Mouse (Mus musculus): ENCODE measurements at regions not wholly inside any gene's neighbourhood (a gene's known extent, or its start where the extent isn't known, plus 50 kb on each side); places are given as distances from the start of the nearest gene placed in this dataset.

GRCm38 (mm10) chr16:12924668-12925067, 184.8 kb upstream of the Ercc4 start:
- Histone ChIP-seq H3K4me1 (ENCODE audit: control insufficient read depth, insufficient read depth, low read length) (no peaks in the 10 kb centered on the region), H3K4me3 (replicated peaks; ENCODE audit: control insufficient read depth, low read depth, low read length) (no peak overlapping the region), H3K27ac (ENCODE audit: control insufficient read depth, insufficient read depth, low read depth, low read length, poor library complexity) (no peak overlapping the region)
- TF ChIP-seq CTCF (IDR thresholded peaks at IDR 0.05; ENCODE audit: control insufficient read depth, insufficient read depth, low read length) (no peak), POLR2A (IDR thresholded peaks at IDR 0.05; ENCODE audit: borderline replicate concordance, control insufficient read depth, low read depth, low read length) (no peak)
- 77% methylated on average over 6 of the region's 6 CpGs for WGBS

GRCm38 (mm10) chr16:12925931-12926330, 183.6 kb upstream of the Ercc4 start:
- 83% methylated on average over 9 of the region's 9 CpGs for WGBS
- H3K27ac ChIP-seq (ENCODE audit: control insufficient read depth, insufficient read depth, low read depth, low read length, poor library complexity): no peak overlapping the region
- H3K4me3 ChIP-seq (replicated peaks; ENCODE audit: control insufficient read depth, low read depth, low read length): no peak overlapping the region

GRCm38 (mm10) chr16:12931111-12931510, 178.4 kb upstream of the Ercc4 start:
- H3K27ac ChIP-seq (ENCODE audit: control insufficient read depth, insufficient read depth, low read depth, low read length, poor library complexity): no peak overlapping the region
- no peak overlapping the region for H3K4me3 ChIP-seq (replicated peaks; ENCODE audit: control insufficient read depth, low read depth, low read length)
- WGBS: 82% methylated on average over 6 of the region's 6 CpGs
- TF ChIP-seq POLR2A (IDR thresholded peaks at IDR 0.05; ENCODE audit: borderline replicate concordance, control insufficient read depth, low read depth, low read length) (no peak), CTCF (IDR thresholded peaks at IDR 0.05; ENCODE audit: control insufficient read depth, insufficient read depth, low read length) (no peak)
- H3K4me1 ChIP-seq (ENCODE audit: control insufficient read depth, insufficient read depth, low read length): peaks cover 2% of the 10 kb centered on the region; the same call in 1 of the 2 replicates

More at GRCm38 (mm10) chr16:12925931-12926330, 183.6 kb upstream of the Ercc4 start:
- H3K4me1 ChIP-seq (ENCODE audit: control insufficient read depth, insufficient read depth, low read length): no peaks in the 10 kb centered on the region
- TF ChIP-seq CTCF (IDR thresholded peaks at IDR 0.05; ENCODE audit: control insufficient read depth, insufficient read depth, low read length) (no peak), POLR2A (IDR thresholded peaks at IDR 0.05; ENCODE audit: borderline replicate concordance, control insufficient read depth, low read depth, low read length) (no peak)

GRCm38 (mm10) chr16:12932959-12933358, 176.5 kb upstream of the Ercc4 start:
- Histone ChIP-seq H3K27ac (ENCODE audit: control insufficient read depth, insufficient read depth, low read depth, low read length, poor library complexity) (no peak overlapping the region), H3K4me3 (replicated peaks; ENCODE audit: control insufficient read depth, low read depth, low read length) (no peak overlapping the region), H3K4me1 (ENCODE audit: control insufficient read depth, insufficient read depth, low read length) (peaks cover 2% of the 10 kb centered on the region; the same call in 1 of the 2 replicates)
- TF ChIP-seq POLR2A (IDR thresholded peaks at IDR 0.05; ENCODE audit: borderline replicate concordance, control insufficient read depth, low read depth, low read length) (no peak), CTCF (IDR thresholded peaks at IDR 0.05; ENCODE audit: control insufficient read depth, insufficient read depth, low read length) (no peak)
- 90% methylated on average over 3 of the region's 3 CpGs for WGBS

- Histone ChIP-seq H3K4me1 (ENCODE audit: control insufficient read depth, insufficient read depth, low read length) (peaks cover 2% of the 10 kb centered on the region; the same call in 1 of the 2 replicates), H3K4me3 (replicated peaks; ENCODE audit: control insufficient read depth, low read depth, low read length) (no peak overlapping the region), H3K27ac (ENCODE audit: control insufficient read depth, insufficient read depth, low read depth, low read length, poor library complexity) (no peak overlapping the region)
- WGBS: 14% methylated on average over 7 of the region's 7 CpGs
- TF ChIP-seq POLR2A (IDR thresholded peaks at IDR 0.05; ENCODE audit: borderline replicate concordance, control insufficient read depth, low read depth, low read length): no peak
- no peak for TF ChIP-seq CTCF (IDR thresholded peaks at IDR 0.05; ENCODE audit: control insufficient read depth, insufficient read depth, low read length)
These were observed 174.9 kb upstream of the Ercc4 start for GRCm38 (mm10) chr16:12934586-12934985.

- peaks cover 2% of the 10 kb centered on the region; the same call in 1 of the 2 replicates for H3K4me1 ChIP-seq (ENCODE audit: control insufficient read depth, insufficient read depth, low read length)
- H3K4me3 ChIP-seq (replicated peaks; ENCODE audit: control insufficient read depth, low read depth, low read length): no peak overlapping the region
- 74% methylated on average over 2 of the region's 2 CpGs for WGBS
- no peak overlapping the region for H3K27ac ChIP-seq (ENCODE audit: control insufficient read depth, insufficient read depth, low read depth, low read length, poor library complexity)
- TF ChIP-seq POLR2A (IDR thresholded peaks at IDR 0.05; ENCODE audit: borderline replicate concordance, control insufficient read depth, low read depth, low read length): no peak
- TF ChIP-seq CTCF (IDR thresholded peaks at IDR 0.05; ENCODE audit: control insufficient read depth, insufficient read depth, low read length): no peak
These were observed 174.2 kb upstream of the Ercc4 start for GRCm38 (mm10) chr16:12935266-12935665.

- no peak; the same call in 1 of the 2 replicates for TF ChIP-seq CTCF (IDR thresholded peaks at IDR 0.05; ENCODE audit: control insufficient read depth, insufficient read depth, low read length)
- TF ChIP-seq POLR2A (IDR thresholded peaks at IDR 0.05; ENCODE audit: borderline replicate concordance, control insufficient read depth, low read depth, low read length): no peak
- peaks cover 2% of the 10 kb centered on the region; the same call in 1 of the 2 replicates for H3K4me1 ChIP-seq (ENCODE audit: control insufficient read depth, insufficient read depth, low read length)
- 48% methylated on average over 2 of the region's 2 CpGs for WGBS
- H3K27ac ChIP-seq (ENCODE audit: control insufficient read depth, insufficient read depth, low read depth, low read length, poor library complexity): no peak overlapping the region
- H3K4me3 ChIP-seq (replicated peaks; ENCODE audit: control insufficient read depth, low read depth, low read length): no peak overlapping the region
These were observed 172.9 kb upstream of the Ercc4 start for GRCm38 (mm10) chr16:12936571-12936970.

GRCm38 (mm10) chr16:12938563-12938962, 170.9 kb upstream of the Ercc4 start:
- TF ChIP-seq POLR2A (IDR thresholded peaks at IDR 0.05; ENCODE audit: borderline replicate concordance, control insufficient read depth, low read depth, low read length): no peak
- TF ChIP-seq CTCF (IDR thresholded peaks at IDR 0.05; ENCODE audit: control insufficient read depth, insufficient read depth, low read length): peak; percentile 35; the same call in 1 of the 2 replicates
- Histone ChIP-seq H3K4me3 (replicated peaks; ENCODE audit: control insufficient read depth, low read depth, low read length) (no peak overlapping the region), H3K27ac (ENCODE audit: control insufficient read depth, insufficient read depth, low read depth, low read length, poor library complexity) (no peak overlapping the region), H3K4me1 (ENCODE audit: control insufficient read depth, insufficient read depth, low read length) (peaks cover 2% of the 10 kb centered on the region; the same call in 1 of the 2 replicates)
- 85% methylated on average over 2 of the region's 2 CpGs for WGBS

GRCm38 (mm10) chr16:12951176-12951575, 158.3 kb upstream of the Ercc4 start:
- TF ChIP-seq POLR2A (IDR thresholded peaks at IDR 0.05; ENCODE audit: borderline replicate concordance, control insufficient read depth, low read depth, low read length) (no peak), CTCF (IDR thresholded peaks at IDR 0.05; ENCODE audit: control insufficient read depth, insufficient read depth, low read length) (no peak)
- WGBS: 82% methylated on average over 5 of the region's 5 CpGs
- Histone ChIP-seq H3K27ac (ENCODE audit: control insufficient read depth, insufficient read depth, low read depth, low read length, poor library complexity) (no peak overlapping the region), H3K4me1 (ENCODE audit: control insufficient read depth, insufficient read depth, low read length) (no peaks in the 10 kb centered on the region), H3K4me3 (replicated peaks; ENCODE audit: control insufficient read depth, low read depth, low read length) (no peak overlapping the region)

All from bone marrow, adult 2 months (tissue).